Mouse (Mus musculus) lung, adult 2 months (tissue): ENCODE data around the gene Nfe2l1. TPM values are rescaled to one million over a fixed set of nuclear protein-coding genes. Genes with fewer than 3 reads are reported as not detected.

Experiments used
- DNase-seq: peaks from one replicate; pipeline ENCODE4 v3.0.0; 2022
- H3K4me1 ChIP-seq: fragments of 200-500 bp; 2 replicates; pipeline ENCODE4 v1.6.1; 2011; ENCODE audit warnings: low read length; ENCODE audit not compliant: control insufficient read depth, insufficient read depth
- H3K4me3 ChIP-seq: fragments of 200-500 bp; replicated peaks from 2 replicates; pipeline ENCODE3; 2011; ENCODE audit warnings: low read depth, mild to moderate bottlenecking, control low read depth, low read length; ENCODE audit errors: extremely low read depth
- CTCF ChIP-seq: fragments of 200-500 bp; IDR thresholded peaks from 2 replicates; pipeline ENCODE4 v1.5.1; 2011; ENCODE audit warnings: mild to moderate bottlenecking, low read length, control low read depth; ENCODE audit not compliant: insufficient read depth
- POLR2A ChIP-seq: fragments of 200-500 bp; IDR thresholded peaks from 2 replicates; pipeline ENCODE4 v1.6.1; 2011; ENCODE audit warnings: low read depth, mild to moderate bottlenecking, control low read depth, low read length, borderline replicate concordance; ENCODE audit errors: extremely low read depth
- WGBS: fragments of 180-500 bp; shearing (Covaris S2); methylation state at CpG from one replicate; pipeline ENCODE4 v1.1.7; 2018; 5-methylcytosine and 5-hydroxymethylcytosine counted together
- polyA plus RNA-seq: library from polyadenylated mRNA; depleted of rRNA; stranded (reverse); fragments of >200 nt; gene quantifications from 2 replicates; pipeline ENCODE4 v1.2.3, GENCODE M21; 2012

Nfe2l1 gene
- polyA plus RNA-seq, 1 experiment: 264 TPM

GRCm38 (mm10) chr11:96824783-96825495 lies 4.8 kb downstream of the Nfe2l1 start:
- DNase-seq: no peak
- H3K4me1 ChIP-seq: peaks cover 37% of the 10 kb centered on the region
- WGBS: 14% methylated on average over 7 of the region's 7 CpGs
- TF ChIP-seq CTCF (no peak), POLR2A (no peak)
- no peak overlapping the region for H3K4me3 ChIP-seq

- Histone ChIP-seq H3K4me3 (peak overlapping the region; percentile 42), H3K4me1 (peaks cover 37% of the 10 kb centered on the region)
- no peak for TF ChIP-seq POLR2A
- TF ChIP-seq CTCF: no peak
- under 1% methylated on average over 26 of the region's 26 CpGs for WGBS
- peak; percentile 81 for DNase-seq
Observed at GRCm38 (mm10) chr11:96823880-96824782, 5.6 kb downstream of the Nfe2l1 start.

GRCm38 (mm10) chr11:96823471-96823837 lies 6.3 kb downstream of the Nfe2l1 start:
- no peak for DNase-seq
- Histone ChIP-seq H3K4me3 (no peak overlapping the region), H3K4me1 (peaks cover 37% of the 10 kb centered on the region)
- WGBS: 12% methylated on average over 13 of the region's 13 CpGs
- no peak for TF ChIP-seq POLR2A

- DNase-seq: no peak
- WGBS: 27% methylated on average over 4 of the region's 4 CpGs
- TF ChIP-seq CTCF (no peak), POLR2A (no peak)
- Histone ChIP-seq H3K4me3 (no peak overlapping the region), H3K4me1 (peaks cover 33% of the 10 kb centered on the region)
Observed at GRCm38 (mm10) chr11:96822675-96823470, 6.9 kb downstream of the Nfe2l1 start.

GRCm38 (mm10) chr11:96821956-96822355 lies 7.8 kb downstream of the Nfe2l1 start:
- Histone ChIP-seq H3K4me3 (no peak overlapping the region), H3K4me1 (peaks cover 28% of the 10 kb centered on the region)
- no peak for TF ChIP-seq CTCF
- no peak for TF ChIP-seq POLR2A
- no peak for DNase-seq
- WGBS: 82% methylated on average over 10 of the region's 10 CpGs

GRCm38 (mm10) chr11:96818128-96818710 lies 11.5 kb downstream of the Nfe2l1 start:
- TF ChIP-seq POLR2A: no peak
- no peak for TF ChIP-seq CTCF
- Histone ChIP-seq H3K4me3 (no peak overlapping the region), H3K4me1 (peaks cover 6% of the 10 kb centered on the region)
- WGBS: 78% methylated on average over 8 of the region's 8 CpGs
- DNase-seq: no peak

GRCm38 (mm10) chr11:96816979-96817378 lies 12.8 kb downstream of the Nfe2l1 start:
- TF ChIP-seq POLR2A (no peak), CTCF (no peak)
- Histone ChIP-seq H3K4me1 (no peaks in the 10 kb centered on the region; the same call in 1 of the 2 replicates), H3K4me3 (no peak overlapping the region)
- 86% methylated on average over 5 of the region's 5 CpGs for WGBS
- no peak for DNase-seq

- 89% methylated on average over 1 of the region's 1 CpGs for WGBS
- DNase-seq: no peak
- TF ChIP-seq POLR2A (no peak), CTCF (no peak)
- H3K4me1 ChIP-seq: no peaks in the 10 kb centered on the region
- no peak overlapping the region for H3K4me3 ChIP-seq
Observed at GRCm38 (mm10) chr11:96816494-96816893, 13.3 kb downstream of the Nfe2l1 start.

- DNase-seq: no peak
- TF ChIP-seq POLR2A (no peak), CTCF (no peak)
- 92% methylated on average over 2 of the region's 2 CpGs for WGBS
- H3K4me1 ChIP-seq: no peaks in the 10 kb centered on the region
- no peak overlapping the region for H3K4me3 ChIP-seq
Observed at GRCm38 (mm10) chr11:96815895-96816294, 13.9 kb downstream of the Nfe2l1 start.
